Mouse (Mus musculus): ENCODE results near the gene Kmt2e.

- TF ChIP-seq POLR2A (IDR thresholded peaks at IDR 0.05; ENCODE audit: borderline replicate concordance, extremely low read depth, low read depth, low read length) (no peak), CTCF (IDR thresholded peaks at IDR 0.05; ENCODE audit: insufficient read depth, low read length) (no peak)
Measured at GRCm38 (mm10) chr5:23401999-23402398, 32.2 kb upstream of the Kmt2e start.

Measured in lung, adult 2 months (tissue).